Mouse (Mus musculus): ENCODE measurements around the gene Gm3500.
"Not testable (repeated sequence)": the region's sequence is repeated elsewhere in the genome, so short reads cannot be mapped to it uniquely, and the experiment has no call there.

The Gm3500 gene

DNA sequence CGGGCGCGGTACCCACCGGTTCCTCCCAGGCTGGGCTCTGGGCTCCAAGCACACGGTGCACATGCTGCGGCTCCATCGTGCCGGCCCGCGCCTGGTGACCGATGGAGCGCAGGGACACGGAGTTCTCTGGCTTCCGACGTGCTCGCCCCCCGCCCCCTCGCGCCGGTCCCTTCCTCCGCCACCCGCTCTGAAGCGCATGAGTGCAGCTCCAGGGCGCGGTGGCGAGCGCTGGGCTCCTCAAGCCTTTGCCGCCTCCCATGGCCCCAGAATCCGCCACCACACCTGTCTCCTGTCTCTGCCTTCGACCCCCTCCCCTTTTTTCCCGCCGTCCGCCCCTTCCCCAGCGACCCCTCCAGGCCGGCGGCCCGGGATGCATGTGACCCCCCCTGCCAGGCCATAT is at the start of gene Gm3500:
TSS of gene Gm3500 (minus strand) at position 101 of the 400 bp plus-strand sequence.
- DNase-seq: not testable (repeated sequence)

- DNase-seq: not testable (repeated sequence)
These were observed 54.0 kb downstream of the Gm3500 start, which contains the start of gene Gm3542 for GRCm38 (mm10) chr14:5334828-5335227. Gene Gm3542 (minus strand): TSS chr14:5334928.
